Mouse (Mus musculus): ENCODE data around the gene Mafg. TPM values are rescaled to one million over a fixed set of nuclear protein-coding genes. Genes with fewer than 3 reads are reported as not detected.

Gene Mafg
- polyA plus RNA-seq, 1 experiment from 2014 or later: 40.1 TPM

DNA sequence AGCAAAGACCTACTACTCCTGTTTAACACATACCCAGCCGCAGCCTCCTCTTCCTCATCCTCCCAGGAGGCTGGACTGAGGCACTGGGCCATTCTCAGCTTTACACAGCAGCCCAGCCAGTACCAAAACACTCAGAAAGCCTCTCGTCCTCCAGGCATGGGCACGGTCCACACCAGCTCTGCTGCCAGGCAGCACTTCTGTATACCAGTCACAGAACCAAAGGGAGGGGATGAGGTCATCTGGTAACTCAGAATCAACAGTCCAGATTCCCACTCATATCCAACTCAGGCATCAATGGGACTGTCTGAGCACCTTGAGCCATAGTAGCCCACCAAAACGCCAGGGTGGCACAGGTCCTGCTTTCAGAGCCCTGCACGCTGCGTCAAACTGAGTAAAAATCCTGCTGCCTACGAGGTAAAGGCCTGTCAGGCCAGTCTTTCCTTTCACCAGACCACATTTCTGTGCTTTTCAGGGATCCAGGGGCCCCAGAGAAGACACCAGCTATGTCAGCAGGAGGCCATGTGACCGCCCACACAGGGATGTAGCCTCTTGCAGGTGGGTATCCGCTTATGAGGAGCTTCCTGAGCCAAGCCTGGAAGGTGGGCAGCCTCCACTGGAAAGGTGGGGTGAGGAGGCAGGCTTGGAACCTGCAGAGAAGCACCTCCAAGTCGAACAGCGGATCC, 6.5 kb downstream of the Mafg start:
- Histone ChIP-seq H3K4me2 (replicated peaks) (no peak overlapping the region), H3K9me3 (replicated peaks) (no peaks in the 10 kb centered on the region), H3K27ac (no peak overlapping the region), H3K4me1 (peaks cover 44% of the 10 kb centered on the region), H3K9ac (no peak overlapping the region), H3K36me3 (peaks cover 41% of the 10 kb centered on the region), H3K27me3 (no peaks in the 10 kb centered on the region), H3K4me3 (no peak overlapping the region)
- no peak for ATAC-seq (ENCODE audit: low FRiP score)
- 92% methylated on average over 11 of the region's 11 CpGs for WGBS

DNA sequence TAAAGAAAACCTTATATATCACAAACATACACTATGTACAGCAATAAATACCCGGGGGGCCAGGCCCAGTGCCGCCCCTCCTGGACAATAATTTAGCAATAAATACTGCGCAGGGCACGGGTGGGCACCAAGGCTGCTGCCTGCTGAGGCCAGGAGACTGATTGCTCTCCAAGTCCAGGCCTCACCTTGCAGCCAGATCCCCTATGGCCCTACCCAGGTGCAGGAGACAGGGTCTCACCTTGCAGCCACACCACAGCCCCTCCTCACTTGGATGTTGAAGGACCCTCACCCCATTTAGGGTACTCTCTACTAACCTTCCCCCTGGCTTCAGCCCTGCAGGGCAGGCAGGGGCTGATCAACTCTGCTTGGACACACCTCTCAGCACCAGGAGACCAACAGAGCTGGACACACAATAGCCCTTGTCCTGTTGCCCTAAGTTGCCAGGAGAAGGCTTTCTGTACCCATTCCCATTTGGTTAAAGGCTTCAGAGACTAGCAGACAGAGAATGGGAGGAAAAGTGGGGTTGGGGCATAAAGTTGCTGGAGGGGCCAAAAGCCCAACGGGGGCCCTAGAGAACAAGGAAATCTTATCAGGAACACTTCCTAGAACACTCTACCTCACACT, 8.1 kb downstream of the Mafg start, which contains the start of gene Sirt7:
Gene Sirt7, minus strand, starts transcription at position 89 of the 624 bp plus-strand sequence.
- Histone ChIP-seq H3K9ac (peak within 1 kb of the TSS; percentile 87), H3K27ac (peak within 1 kb of the TSS; percentile 80), H3K4me3 (peak within 1 kb of the TSS; percentile 99), H3K9me3 (replicated peaks) (no peaks in the 10 kb centered on the region), H3K27me3 (no peaks in the 10 kb centered on the region), H3K4me1 (peaks cover 29% of the 10 kb centered on the region), H3K36me3 (peaks cover 55% of the 10 kb centered on the region), H3K4me2 (replicated peaks) (peak within 1 kb of the TSS; percentile 99)
- WGBS: 26% methylated on average over 5 of the region's 5 CpGs
- ATAC-seq (ENCODE audit: low FRiP score): peak; percentile 29

DNA sequence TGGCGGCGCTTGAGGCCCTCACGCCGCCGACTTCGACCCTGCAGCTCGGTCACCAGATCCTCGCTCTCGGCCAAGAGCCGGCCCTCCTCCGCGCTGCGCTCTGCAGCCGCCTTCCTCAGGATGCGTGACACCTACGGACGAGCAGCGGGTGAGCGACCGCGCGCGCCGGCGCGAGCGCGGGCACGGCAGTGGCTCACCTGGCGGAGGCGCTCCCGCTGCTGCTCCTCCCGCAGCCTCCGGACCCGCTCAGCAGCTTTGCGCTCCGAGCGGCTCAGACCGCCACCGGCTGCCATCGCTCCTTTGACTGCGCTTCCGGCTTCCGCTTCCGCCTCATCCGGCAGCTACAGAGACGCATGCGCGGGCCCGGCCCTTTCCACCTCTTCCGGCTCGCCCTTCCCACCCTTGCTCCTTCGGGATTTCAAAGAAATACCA, 8.7 kb downstream of the Mafg start:
- peak overlapping the region; percentile 80 for H3K27ac ChIP-seq
- no peaks in the 10 kb centered on the region for H3K9me3 ChIP-seq (replicated peaks)
- peak overlapping the region; percentile 99 for H3K4me2 ChIP-seq (replicated peaks)
- H3K36me3 ChIP-seq: peaks cover 60% of the 10 kb centered on the region
- H3K4me1 ChIP-seq: peaks cover 24% of the 10 kb centered on the region
- H3K27me3 ChIP-seq: no peaks in the 10 kb centered on the region
- peak; percentile 74 for ATAC-seq (ENCODE audit: low FRiP score)
- under 1% methylated on average over 53 of the region's 53 CpGs for WGBS
- H3K4me3 ChIP-seq: peak overlapping the region; percentile 99
- H3K9ac ChIP-seq: peak overlapping the region; percentile 87

GRCm38 (mm10) chr11:120623961-120624679, 9.3 kb downstream of the Mafg start:
- Histone ChIP-seq H3K4me2 (replicated peaks) (peak overlapping the region; percentile 99), H3K27me3 (no peaks in the 10 kb centered on the region), H3K9ac (peak overlapping the region; percentile 87), H3K36me3 (peaks cover 57% of the 10 kb centered on the region), H3K4me1 (peaks cover 18% of the 10 kb centered on the region), H3K27ac (peak overlapping the region; percentile 80), H3K4me3 (peak overlapping the region; percentile 99), H3K9me3 (replicated peaks) (no peaks in the 10 kb centered on the region)
- peak; percentile 68 for ATAC-seq (ENCODE audit: low FRiP score)
- 14% methylated on average over 29 of the region's 30 CpGs for WGBS

- H3K4me2 ChIP-seq (replicated peaks): no peak overlapping the region
- 95% methylated on average over 6 of the region's 6 CpGs for WGBS
- H3K4me1 ChIP-seq: peaks cover 23% of the 10 kb centered on the region
- no peaks in the 10 kb centered on the region for H3K9me3 ChIP-seq (replicated peaks)
- no peak overlapping the region for H3K9ac ChIP-seq
- H3K36me3 ChIP-seq: peaks cover 64% of the 10 kb centered on the region
- no peak for ATAC-seq (ENCODE audit: low FRiP score)
- no peak overlapping the region for H3K27ac ChIP-seq
- H3K27me3 ChIP-seq: no peaks in the 10 kb centered on the region
- no peak overlapping the region for H3K4me3 ChIP-seq
Measured at GRCm38 (mm10) chr11:120622805-120623204, 10.6 kb downstream of the Mafg start.

DNA sequence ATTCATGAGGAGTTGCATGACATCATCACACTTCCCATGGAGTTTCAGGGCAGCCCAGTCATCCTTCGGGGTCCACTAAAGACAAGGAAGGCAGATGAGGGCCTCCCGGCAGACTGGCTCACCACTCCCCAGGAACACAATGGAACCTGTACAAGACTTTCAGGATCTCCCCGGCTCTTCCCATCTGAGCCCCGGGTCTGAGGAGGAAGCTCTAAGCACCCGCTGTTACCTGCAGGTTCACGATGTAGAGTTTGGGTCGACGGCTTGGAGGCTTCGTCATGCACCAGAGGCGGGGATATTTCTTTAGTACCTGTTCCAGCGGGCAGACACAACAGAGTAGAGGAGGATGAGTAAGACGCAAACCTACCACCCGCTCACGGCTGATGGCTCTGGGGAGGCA, 13.2 kb downstream of the Mafg start:
- H3K4me1 ChIP-seq: peaks cover 36% of the 10 kb centered on the region
- WGBS: 94% methylated on average over 14 of the region's 14 CpGs
- no peaks in the 10 kb centered on the region for H3K27me3 ChIP-seq
- H3K36me3 ChIP-seq: peaks cover 54% of the 10 kb centered on the region
- H3K4me3 ChIP-seq: no peak overlapping the region
- no peak for ATAC-seq (ENCODE audit: low FRiP score)
- H3K4me2 ChIP-seq (replicated peaks): no peak overlapping the region
- no peak overlapping the region for H3K9ac ChIP-seq
- no peaks in the 10 kb centered on the region for H3K9me3 ChIP-seq (replicated peaks)
- H3K27ac ChIP-seq: no peak overlapping the region

GRCm38 (mm10) chr11:120618619-120619535, 14.5 kb downstream of the Mafg start:
- H3K36me3 ChIP-seq: peaks cover 57% of the 10 kb centered on the region
- 94% methylated on average over 25 of the region's 25 CpGs for WGBS
- H3K4me1 ChIP-seq: peaks cover 30% of the 10 kb centered on the region
- H3K9me3 ChIP-seq (replicated peaks): no peaks in the 10 kb centered on the region
- no peaks in the 10 kb centered on the region for H3K27me3 ChIP-seq
- H3K9ac ChIP-seq: no peak overlapping the region
- no peak overlapping the region for H3K4me2 ChIP-seq (replicated peaks)
- peak overlapping the region; percentile 71; the same call in 1 of the 2 replicates for H3K4me3 ChIP-seq
- ATAC-seq (ENCODE audit: low FRiP score): no peak
- H3K27ac ChIP-seq: peak overlapping the region; percentile 79

GRCm38 (mm10) chr11:120617519-120618112, 15.8 kb downstream of the Mafg start, which contains the start of gene Pcyt2:
Gene Pcyt2 (minus strand): TSS chr11:120617936.
- peak; percentile 96 for ATAC-seq (ENCODE audit: low FRiP score)
- Histone ChIP-seq H3K27me3 (no peaks in the 10 kb centered on the region), H3K9me3 (replicated peaks) (no peaks in the 10 kb centered on the region), H3K4me1 (peaks cover 24% of the 10 kb centered on the region), H3K36me3 (peaks cover 62% of the 10 kb centered on the region), H3K4me3 (peak within 1 kb of the TSS; percentile 71), H3K27ac (peak within 1 kb of the TSS; percentile 79), H3K4me2 (replicated peaks) (peak within 1 kb of the TSS; percentile 56), H3K9ac (peak within 1 kb of the TSS; percentile 80)
- WGBS: 1% methylated on average over 56 of the region's 56 CpGs

- H3K4me1 ChIP-seq: peaks cover 24% of the 10 kb centered on the region
- WGBS: 56% methylated on average over 4 of the region's 4 CpGs
- H3K27me3 ChIP-seq: no peaks in the 10 kb centered on the region
- peak overlapping the region; percentile 56 for H3K4me2 ChIP-seq (replicated peaks)
- peak overlapping the region; percentile 71 for H3K4me3 ChIP-seq
- peaks cover 62% of the 10 kb centered on the region for H3K36me3 ChIP-seq
- H3K9ac ChIP-seq: peak overlapping the region; percentile 80
- no peak for ATAC-seq (ENCODE audit: low FRiP score)
- no peaks in the 10 kb centered on the region for H3K9me3 ChIP-seq (replicated peaks)
- H3K27ac ChIP-seq: peak overlapping the region; percentile 79; the same call in 1 of the 2 replicates
Measured at GRCm38 (mm10) chr11:120616617-120617294, 16.6 kb downstream of the Mafg start.

- H3K9me3 ChIP-seq (replicated peaks): no peaks in the 10 kb centered on the region
- no peaks in the 10 kb centered on the region for H3K27me3 ChIP-seq
- H3K36me3 ChIP-seq: peaks cover 64% of the 10 kb centered on the region
Measured at GRCm38 (mm10) chr11:120615606-120616203, 17.7 kb downstream of the Mafg start.

More at GRCm38 (mm10) chr11:120615606-120616203, 17.7 kb downstream of the Mafg start:
- WGBS: 92% methylated on average over 11 of the region's 11 CpGs
- no peak for ATAC-seq (ENCODE audit: low FRiP score)
- H3K4me3 ChIP-seq: no peak overlapping the region
- no peak overlapping the region for H3K4me2 ChIP-seq (replicated peaks)
- H3K4me1 ChIP-seq: peaks cover 24% of the 10 kb centered on the region
- no peak overlapping the region for H3K27ac ChIP-seq
- peak overlapping the region; percentile 32; the same call in 1 of the 2 replicates for H3K9ac ChIP-seq
